Mouse (Mus musculus): Measurements from ENCODE around the gene Mtmr12.

Gene Mtmr12

GRCm38 (mm10) chr15:12236961-12237360 lies 32.1 kb downstream of the Mtmr12 start:
- no peak for DNase-seq (ENCODE audit: low spot score)

GRCm38 (mm10) chr15:12237539-12237938 lies 32.7 kb downstream of the Mtmr12 start:
- no peak for DNase-seq (ENCODE audit: low spot score)

GRCm38 (mm10) chr15:12238337-12238736 lies 33.5 kb downstream of the Mtmr12 start:
- DNase-seq (ENCODE audit: low spot score): no peak

- DNase-seq (ENCODE audit: low spot score): no peak
These were observed 36.0 kb downstream of the Mtmr12 start for GRCm38 (mm10) chr15:12240705-12241328.

GRCm38 (mm10) chr15:12243792-12244191 lies 39.0 kb downstream of the Mtmr12 start:
- no peak for DNase-seq (ENCODE audit: low spot score)

- DNase-seq (ENCODE audit: low spot score): peak; percentile 66
These were observed 40.9 kb downstream of the Mtmr12 start for GRCm38 (mm10) chr15:12245580-12246359.

- DNase-seq (ENCODE audit: low spot score): peak; percentile 34
These were observed 41.7 kb downstream of the Mtmr12 start for GRCm38 (mm10) chr15:12246360-12247158.

GRCm38 (mm10) chr15:12247159-12247603 lies 42.4 kb downstream of the Mtmr12 start:
- DNase-seq (ENCODE audit: low spot score): no peak

GRCm38 (mm10) chr15:12248279-12248678 lies 43.5 kb downstream of the Mtmr12 start:
- peak; percentile 54 for DNase-seq (ENCODE audit: low spot score)

GRCm38 (mm10) chr15:12250350-12250749 lies 45.5 kb downstream of the Mtmr12 start:
- no peak for DNase-seq (ENCODE audit: low spot score)

- DNase-seq (ENCODE audit: low spot score): no peak
These were observed 46.8 kb downstream of the Mtmr12 start for GRCm38 (mm10) chr15:12251416-12252140.

GRCm38 (mm10) chr15:12252141-12252489 lies 47.3 kb downstream of the Mtmr12 start:
- DNase-seq (ENCODE audit: low spot score): no peak

- DNase-seq (ENCODE audit: low spot score): no peak
These were observed 53.1 kb downstream of the Mtmr12 start for GRCm38 (mm10) chr15:12257730-12258494.

GRCm38 (mm10) chr15:12263056-12263455 lies 58.2 kb downstream of the Mtmr12 start:
- DNase-seq (ENCODE audit: low spot score): no peak

- no peak for DNase-seq (ENCODE audit: low spot score)
These were observed 61.6 kb downstream of the Mtmr12 start for GRCm38 (mm10) chr15:12266460-12266859.

- DNase-seq (ENCODE audit: low spot score): peak; percentile 62
These were observed 63.2 kb downstream of the Mtmr12 start for GRCm38 (mm10) chr15:12268021-12268420.

- peak; percentile 41 for DNase-seq (ENCODE audit: low spot score)
These were observed 66.5 kb downstream of the Mtmr12 start for GRCm38 (mm10) chr15:12271340-12271739.

- no peak for DNase-seq (ENCODE audit: low spot score)
These were observed 68.7 kb downstream of the Mtmr12 start for GRCm38 (mm10) chr15:12273325-12274052.

GRCm38 (mm10) chr15:12274053-12274769 lies 69.4 kb downstream of the Mtmr12 start:
- DNase-seq (ENCODE audit: low spot score): no peak

- DNase-seq (ENCODE audit: low spot score): no peak
These were observed 70.3 kb downstream of the Mtmr12 start for GRCm38 (mm10) chr15:12275091-12275623.
